Mouse (Mus musculus): Measurements from ENCODE around the gene Iffo2.

DNA sequence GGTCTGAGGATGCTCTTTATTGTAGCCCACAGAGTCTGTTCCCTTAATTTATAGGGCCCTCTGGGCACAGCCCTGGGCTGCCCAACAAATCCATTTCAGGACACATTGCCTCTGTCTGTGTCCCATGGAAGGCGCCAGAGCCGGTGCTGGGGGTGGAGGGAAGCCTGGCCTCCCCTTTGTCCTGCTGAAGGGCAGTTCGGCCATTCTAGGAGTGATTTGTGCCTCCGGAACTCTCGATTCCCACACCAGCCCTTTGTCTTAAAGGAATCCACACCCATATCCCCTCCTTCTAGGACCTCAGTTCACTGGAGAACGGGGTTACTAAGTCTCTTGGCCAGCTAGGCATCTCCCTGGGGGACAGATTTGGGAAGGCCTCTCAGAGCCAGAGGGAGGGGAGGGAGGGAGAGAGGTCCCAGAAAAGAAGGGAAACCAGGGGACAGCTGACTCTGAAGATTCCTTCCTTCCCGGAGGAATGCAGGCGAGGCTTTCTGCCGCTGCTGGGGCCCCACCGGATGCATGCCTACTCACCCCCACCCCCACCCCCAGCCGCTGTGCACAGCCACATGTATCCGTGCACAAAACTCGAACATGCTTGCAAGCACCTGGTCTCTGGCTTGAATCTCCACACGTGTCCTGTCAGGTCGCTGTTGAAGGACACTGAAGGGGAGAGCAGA, 50.5 kb downstream of the Iffo2 start:
- TF ChIP-seq CTCF (IDR thresholded peaks at IDR 0.05; ENCODE audit: insufficient read depth, low read depth, low read length): no peak; the same call in 1 of the 2 replicates
- no peak for TF ChIP-seq POLR2A (IDR thresholded peaks at IDR 0.05; ENCODE audit: insufficient read depth, low read depth, low read length)

All from olfactory bulb, adult 2 months (tissue).